Mouse (Mus musculus) naive thymus-derived CD4-positive, alpha-beta T cell, adult 2 months (primary cell): ENCODE measurements at regions not wholly inside any gene's neighbourhood (a gene's known extent, or its start where the extent isn't known, plus 50 kb on each side); places are given as distances from the start of the nearest gene placed in this dataset.
"Not testable (repeated sequence)": the region's sequence is repeated elsewhere in the genome, so short reads cannot be mapped to it uniquely, and the experiment has no call there.

ENCODE experiments used
- DNase-seq: peaks from one replicate; pipeline ENCODE4 v3.0.0-alpha.2; 2011; ENCODE audit warnings: low read depth

GRCm38 (mm10) chr6:133724627-133725026 lies 128.9 kb downstream of the Kap start:
- not testable (repeated sequence) for DNase-seq

DNA sequence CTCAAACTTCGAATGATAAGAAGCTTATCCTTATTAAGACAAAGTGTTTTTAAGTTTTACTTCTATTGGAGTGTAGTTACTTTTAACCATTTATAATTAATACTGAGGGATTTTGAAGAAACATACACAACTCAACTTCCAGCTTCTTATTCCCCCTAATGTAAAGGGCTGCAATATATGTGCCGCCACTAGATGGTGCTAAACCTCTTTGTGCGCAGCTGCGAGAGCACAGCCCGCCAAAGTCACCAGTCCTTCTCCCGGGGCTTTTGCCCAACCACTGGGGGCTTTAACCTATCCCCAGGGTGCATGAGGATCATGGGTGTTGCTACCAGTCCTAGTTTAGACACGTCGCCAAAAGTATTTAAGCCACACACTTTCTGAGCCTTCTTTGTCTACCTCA lies 146.8 kb downstream of the Kap start:
- peak; percentile 14 for DNase-seq

DNA sequence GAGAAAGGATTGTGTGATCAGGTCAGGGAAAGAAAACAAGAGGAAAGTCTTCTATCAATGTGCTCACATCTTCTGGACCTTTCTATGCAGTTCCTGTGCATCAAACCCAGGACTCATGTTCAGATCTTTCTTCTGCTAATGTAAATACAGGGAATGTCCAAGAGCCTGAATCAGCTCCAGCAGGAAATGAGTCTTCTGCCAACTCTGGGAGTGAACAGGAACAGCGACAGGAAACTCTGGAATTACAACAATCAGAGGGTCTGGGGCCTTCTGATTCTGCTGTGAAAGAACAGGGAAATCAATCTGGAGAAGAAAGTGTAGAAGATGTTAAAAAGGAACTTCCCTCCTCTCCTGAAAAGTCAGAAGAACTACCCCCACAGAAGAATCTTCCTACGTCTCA lies 151.9 kb downstream of the Kap start:
- no peak for DNase-seq
